Comparison of ENCODE assay signal across 27 mouse cellular contexts in genomic region chr15:90563996-90564395, GRCm38 (mm10).
DNase-seq lines count a peak whose midpoint lies in the region; ATAC-seq and TF ChIP-seq lines count a peak whose summit lies in the region.
"Had no signal": no experiment of that assay in that cellular context is flagged by ENCODE, and none has a peak within 500 bp of the region (broad histone marks: within the 10 kb centered on the region; RNA-seq: fewer than 3 reads in every experiment).

No protein-coding gene starts in this region.

- no peak for DNase-seq in limb, embryonic 11.5 days (ENCODE audit: low spot score)
- no peak for DNase-seq in limb, embryonic 10.5 days (ENCODE audit: low spot score)
- peak; percentile 20 for DNase-seq in embryo, embryonic 11.5 days (ENCODE audit: low read depth, low spot score)
- peak; percentile 56 for DNase-seq in hindlimb bud, embryonic 11.5 days (ENCODE audit: extremely low spot score, low read depth, low spot score)
- DNase-seq in ovary, postnatal 14 days (ENCODE audit: low spot score): no peak
- no peak for DNase-seq in kidney, postnatal 4 days
- DNase-seq: adrenal gland, adult 2 months; adrenal gland, postnatal 14 days; cerebellum, adult 11 months; cerebellum, adult 2 months; cerebellum, postnatal 10 days; cerebellum, postnatal 36 days; gastrocnemius, postnatal 10 days; gastrocnemius, postnatal 36 days; heart, adult 2 months; heart, postnatal 14 days; heart, postnatal 4 days had no signal

- H3K27me3 ChIP-seq in limb, embryonic 11.5 days (ENCODE audit: control insufficient read depth, insufficient read depth, low read length): no peaks in the 10 kb centered on the region
- H3K27me3 ChIP-seq in limb, embryonic 10.5 days (ENCODE audit: low read depth, poor library complexity, severe bottlenecking): no peaks in the 10 kb centered on the region
- H3K27me3 ChIP-seq in myocyte (ENCODE audit: control insufficient read depth, insufficient read depth, insufficient read length): no peaks in the 10 kb centered on the region
- no peaks in the 10 kb centered on the region for H3K27me3 ChIP-seq in hindbrain, embryonic 16.5 days (replicated peaks; ENCODE audit: control insufficient read depth, insufficient read depth, low read length)
- H3K27me3 ChIP-seq: embryonic facial prominence, embryonic 15.5 days; forebrain, embryonic 12.5 days; forebrain, embryonic 15.5 days; heart, embryonic 13.5 days; intestine, embryonic 15.5 days had no signal

- ATAC-seq in limb, embryonic 11.5 days (ENCODE audit: insufficient number of reproducible peaks, low FRiP score, low TSS enrichment, low read depth): peak; percentile 57; the same call in 1 of the 2 replicates
- ATAC-seq in hindbrain, embryonic 16.5 days: no peak
- ATAC-seq: CD4-positive, CD25-positive, alpha-beta regulatory T cell, adult 4 months; forebrain, embryonic 15.5 days; intestine, embryonic 15.5 days had no signal

- no peak overlapping the region for H3K27ac ChIP-seq in limb, embryonic 11.5 days (replicated peaks; ENCODE audit: low read depth, low read length)
- H3K27ac ChIP-seq in limb, embryonic 10.5 days: no peak overlapping the region
- H3K27ac ChIP-seq in hindbrain, embryonic 16.5 days (ENCODE audit: low read depth, low read length): no peak overlapping the region
- H3K27ac ChIP-seq: embryonic facial prominence, embryonic 15.5 days; forebrain, embryonic 12.5 days; forebrain, embryonic 15.5 days; heart, adult 2 months; heart, embryonic 10.5 days; heart, embryonic 13.5 days; hindbrain, embryonic 14.5 days; intestine, embryonic 15.5 days had no signal

- 14% methylated on average over 3 of the region's 3 CpGs for WGBS in limb, embryonic 11.5 days
- WGBS in limb, embryonic 10.5 days: 27% methylated on average over 3 of the region's 3 CpGs
- WGBS in hindbrain, embryonic 16.5 days: 83% methylated on average over 3 of the region's 3 CpGs

- no peaks in the 10 kb centered on the region for H3K36me3 ChIP-seq in limb, embryonic 11.5 days (ENCODE audit: control insufficient read depth, insufficient read depth, low read length)
- no peaks in the 10 kb centered on the region for H3K36me3 ChIP-seq in limb, embryonic 10.5 days
- H3K36me3 ChIP-seq in myocyte (ENCODE audit: control insufficient read depth, insufficient read depth): no peaks in the 10 kb centered on the region
- no peaks in the 10 kb centered on the region for H3K36me3 ChIP-seq in hindbrain, embryonic 16.5 days (ENCODE audit: control insufficient read depth, insufficient read depth, low read length)
- H3K36me3 ChIP-seq: embryonic facial prominence, embryonic 15.5 days; forebrain, embryonic 12.5 days; forebrain, embryonic 15.5 days; heart, embryonic 10.5 days; heart, embryonic 13.5 days; intestine, embryonic 15.5 days had no signal

- no peak overlapping the region for H3K9ac ChIP-seq in limb, embryonic 11.5 days (ENCODE audit: low read length)
- H3K9ac ChIP-seq in hindbrain, embryonic 16.5 days (ENCODE audit: low read depth, low read length): no peak overlapping the region
- H3K9ac ChIP-seq: embryonic facial prominence, embryonic 15.5 days; forebrain, embryonic 12.5 days; forebrain, embryonic 15.5 days; heart, embryonic 13.5 days; hindbrain, embryonic 14.5 days; intestine, embryonic 15.5 days had no signal

- no peak overlapping the region for H3ac ChIP-seq in myocyte (ENCODE audit: control insufficient read depth, insufficient read length)

- H3K9me3 ChIP-seq in limb, embryonic 11.5 days (ENCODE audit: control insufficient read depth, low read length): no peaks in the 10 kb centered on the region
- H3K9me3 ChIP-seq in limb, embryonic 10.5 days (replicated peaks): no peaks in the 10 kb centered on the region
- no peaks in the 10 kb centered on the region for H3K9me3 ChIP-seq in hindbrain, embryonic 16.5 days (ENCODE audit: control insufficient read depth, low read length)
- H3K9me3 ChIP-seq: embryonic facial prominence, embryonic 15.5 days; forebrain, embryonic 12.5 days; forebrain, embryonic 15.5 days; heart, embryonic 10.5 days; heart, embryonic 13.5 days; intestine, embryonic 15.5 days had no signal

- 0 out of 2 replicates have a peak, but pooled peaks cover 3% of the 10 kb centered on the region for H3K4me1 ChIP-seq in limb, embryonic 11.5 days (ENCODE audit: control insufficient read depth, insufficient read depth, low read length)
- H3K4me1 ChIP-seq in limb, embryonic 10.5 days: peaks cover 13% of the 10 kb centered on the region
- H3K4me1 ChIP-seq in hindbrain, embryonic 16.5 days (ENCODE audit: control insufficient read depth, insufficient read depth, low read depth, low read length): no peaks in the 10 kb centered on the region
- H3K4me1 ChIP-seq: forebrain, embryonic 12.5 days; forebrain, embryonic 15.5 days; heart, embryonic 10.5 days; heart, embryonic 13.5 days; intestine, embryonic 15.5 days had no signal

- TF ChIP-seq POLR2A in myocyte (IDR thresholded peaks at IDR 0.05; ENCODE audit: insufficient read length, low read depth): no peak

- H3K4me3 ChIP-seq in limb, embryonic 11.5 days (ENCODE audit: low read depth, low read length): no peak overlapping the region
- no peak overlapping the region for H3K4me3 ChIP-seq in limb, embryonic 10.5 days
- no peak overlapping the region for H3K4me3 ChIP-seq in myocyte
- no peak overlapping the region for H3K4me3 ChIP-seq in hindbrain, embryonic 16.5 days (ENCODE audit: low read length)
- H3K4me3 ChIP-seq: embryonic facial prominence, embryonic 15.5 days; forebrain, embryonic 12.5 days; forebrain, embryonic 15.5 days; heart, adult 2 months; heart, embryonic 10.5 days; heart, embryonic 13.5 days; intestine, embryonic 15.5 days had no signal

- no peak overlapping the region for H3K4me2 ChIP-seq in limb, embryonic 11.5 days (ENCODE audit: low read depth, severe bottlenecking)
- H3K4me2 ChIP-seq in myocyte (ENCODE audit: low read depth): peak overlapping the region; percentile 5
- no peak overlapping the region for H3K4me2 ChIP-seq in hindbrain, embryonic 16.5 days (ENCODE audit: low read length)
- H3K4me2 ChIP-seq: embryonic facial prominence, embryonic 15.5 days; forebrain, embryonic 12.5 days; forebrain, embryonic 15.5 days; heart, embryonic 13.5 days; hindbrain, embryonic 14.5 days; intestine, embryonic 15.5 days had no signal

- no peaks in the 10 kb centered on the region for H3K79me2 ChIP-seq in myocyte (ENCODE audit: control insufficient read depth, insufficient read depth)

TF ChIP-seq in myocyte, 11 proteins besides CTCF, POLR2A, EP300 and RAD21:
- TF ChIP-seq POLR2AphosphoS2 (IDR thresholded peaks at IDR 0.05; ENCODE audit: insufficient read length, low read depth): no peak
- TF ChIP-seq E2F4 (IDR thresholded peaks at IDR 0.05; ENCODE audit: insufficient read depth): no peak
- no peak for TF ChIP-seq USF1 (IDR thresholded peaks at IDR 0.05; ENCODE audit: low read depth)
- TF ChIP-seq REST (IDR thresholded peaks at IDR 0.05; ENCODE audit: insufficient read depth, insufficient read length): no peak
- no peak for TF ChIP-seq TCF12 (IDR thresholded peaks at IDR 0.05; ENCODE audit: insufficient read depth, poor library complexity, severe bottlenecking)
- TF ChIP-seq SRF (IDR thresholded peaks at IDR 0.05; ENCODE audit: control insufficient read depth, insufficient read length, low read depth): no peak
- no peak for TF ChIP-seq MYOG (IDR thresholded peaks at IDR 0.05; ENCODE audit: control insufficient read depth in 1 of 3, insufficient read depth in 1 of 3, insufficient read length in 2 of 3, low read depth in 2 of 3)
- TF ChIP-seq TCF3 (IDR thresholded peaks at IDR 0.05; ENCODE audit: insufficient read length, low read depth): no peak
- no peak for TF ChIP-seq CEBPB (IDR thresholded peaks at IDR 0.05; ENCODE audit: insufficient read depth, poor library complexity, severe bottlenecking)

Comparison
In these comparisons a context has a peak if more than half of its experiments do, and no peak if none do; other contexts are left out.
1. DNase-seq: peak in embryo, embryonic 11.5 days (single experiment) and hindlimb bud, embryonic 11.5 days (single experiment); none in limb, embryonic 11.5 days (single experiment), limb, embryonic 10.5 days (single experiment), ovary, postnatal 14 days (single experiment) and kidney, postnatal 4 days (0 of 2).